Mouse (Mus musculus) stomach, embryonic 16.5 days (tissue): ENCODE measurements around the gene Mdm2. TPM values are rescaled to one million over a fixed set of nuclear protein-coding genes. Genes with fewer than 3 reads are reported as not detected.
"Not testable (repeated sequence)": the region's sequence is repeated elsewhere in the genome, so short reads cannot be mapped to it uniquely, and the experiment has no call there.

Source experiments
- ATAC-seq: fragments of 200-750 bp; cut with Nextera tagmentation; 2 replicates; pipeline ENCODE4 v1.8.0; 2017; ENCODE audit warnings: moderate number of reproducible peaks, moderate TSS enrichment; ENCODE audit not compliant: insufficient read depth, low FRiP score
- H3K27ac ChIP-seq: fragments of 300-500 bp; sonication (generic); 2 replicates; pipeline ENCODE4 v1.5.1; 2014; ENCODE audit warnings: low read length
- H3K27me3 ChIP-seq: fragments of 300-500 bp; sonication (generic); 2 replicates; pipeline ENCODE4 v1.6.1; 2014; ENCODE audit warnings: low read length, control low read depth, mixed read lengths; ENCODE audit not compliant: control insufficient read depth, insufficient read depth
- H3K36me3 ChIP-seq: fragments of 300-500 bp; sonication (generic); 2 replicates; pipeline ENCODE4 v1.6.1; 2014; ENCODE audit warnings: low read length; ENCODE audit not compliant: control insufficient read depth, insufficient read depth
- H3K4me1 ChIP-seq: fragments of 300-500 bp; sonication (generic); 2 replicates; pipeline ENCODE4 v1.6.1; 2014; ENCODE audit warnings: low read length, control low read depth, mixed read lengths; ENCODE audit not compliant: control insufficient read depth, insufficient read depth
- H3K4me2 ChIP-seq: fragments of 300-500 bp; sonication (generic); 2 replicates; pipeline ENCODE4 v1.6.1; 2014; ENCODE audit warnings: low read depth, low read length, mixed read lengths
- H3K4me3 ChIP-seq: fragments of 300-500 bp; sonication (generic); replicated peaks from 2 replicates; pipeline ENCODE4 v1.5.1; 2014; ENCODE audit warnings: mild to moderate bottlenecking, low read length
- H3K9ac ChIP-seq: fragments of 300-500 bp; sonication (generic); 2 replicates; pipeline ENCODE4 v1.6.1; 2014; ENCODE audit warnings: low read length
- H3K9me3 ChIP-seq: fragments of 300-500 bp; sonication (generic); replicated peaks from 2 replicates; pipeline ENCODE4 v1.6.1; 2016; ENCODE audit warnings: low read length, control low read depth; ENCODE audit not compliant: control insufficient read depth
- WGBS: fragments of 180-500 bp; shearing (Covaris S2); extraction: QIAGEN DNeasy Blood & Tissue Kit; methylation state at CpG from one replicate; pipeline ENCODE4 v1.1.7; 2014; 5-methylcytosine and 5-hydroxymethylcytosine counted together
- polyA plus RNA-seq: library from polyadenylated mRNA; unstranded; fragments of >200 nt; fragmentation: Nextera tagmentation; extraction: Ambion mirVana; gene quantifications from 2 replicates; pipeline ENCODE4 v1.2.1, GENCODE M21; 2015

The Mdm2 gene
- polyA plus RNA-seq, 1 experiment from 2014 or later = 39.9 TPM

DNA sequence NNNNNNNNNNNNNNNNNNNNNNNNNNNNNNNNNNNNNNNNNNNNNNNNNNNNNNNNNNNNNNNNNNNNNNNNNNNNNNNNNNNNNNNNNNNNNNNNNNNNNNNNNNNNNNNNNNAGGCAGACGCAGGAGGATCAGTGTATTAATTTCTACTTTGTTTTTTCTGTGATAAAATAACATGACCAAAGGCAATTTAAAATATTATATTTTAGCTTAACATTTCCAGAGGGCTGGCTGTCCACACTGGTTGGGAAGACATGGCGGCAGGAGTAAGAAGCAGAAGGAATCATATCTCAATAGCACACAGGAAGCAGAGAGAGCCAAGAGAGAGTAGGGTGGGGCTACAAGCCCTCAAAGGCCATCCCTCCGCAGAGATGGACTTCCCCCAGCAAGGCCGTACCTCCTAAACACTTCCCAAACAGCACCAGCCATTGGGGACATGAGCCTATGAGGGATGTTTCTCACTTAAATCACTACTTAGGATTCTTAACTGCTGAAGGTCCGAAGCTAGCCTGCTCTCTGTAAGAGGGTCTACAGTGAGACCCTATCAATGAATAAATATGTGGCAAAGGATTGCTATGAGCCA, 13.7 kb upstream of the Mdm2 start:
- no peaks in the 10 kb centered on the region for H3K27me3 ChIP-seq
- no peak overlapping the region for H3K4me2 ChIP-seq
- H3K9ac ChIP-seq = no peak overlapping the region
- 79% methylated on average over 5 of the region's 5 CpGs for WGBS
- ATAC-seq = no peak
- H3K36me3 ChIP-seq = no peaks in the 10 kb centered on the region
- no peak overlapping the region for H3K4me3 ChIP-seq
- H3K4me1 ChIP-seq = no peaks in the 10 kb centered on the region
- H3K27ac ChIP-seq = no peak overlapping the region
- H3K9me3 ChIP-seq = no peaks in the 10 kb centered on the region

- no peak overlapping the region for H3K4me3 ChIP-seq
- H3K27me3 ChIP-seq = no peaks in the 10 kb centered on the region
- 0 out of 2 replicates have a peak overlapping the region, but pooled peaks have one; percentile 6 for H3K27ac ChIP-seq
- no peak for ATAC-seq
- H3K9me3 ChIP-seq = no peaks in the 10 kb centered on the region
- no peaks in the 10 kb centered on the region for H3K36me3 ChIP-seq
- H3K4me2 ChIP-seq = no peak overlapping the region; the same call in 1 of the 2 replicates
- WGBS = 55% methylated on average over 19 of the region's 19 CpGs
- H3K9ac ChIP-seq = no peak overlapping the region
- peaks cover 3% of the 10 kb centered on the region; the same call in 1 of the 2 replicates for H3K4me1 ChIP-seq
Observed at GRCm38 (mm10) chr10:117718161-117719119, 7.9 kb upstream of the Mdm2 start.

GRCm38 (mm10) chr10:117717583-117717982, 7.0 kb upstream of the Mdm2 start:
- Histone ChIP-seq H3K9me3 (no peaks in the 10 kb centered on the region), H3K36me3 (no peaks in the 10 kb centered on the region), H3K4me2 (no peak overlapping the region; the same call in 1 of the 2 replicates), H3K4me3 (no peak overlapping the region), H3K9ac (no peak overlapping the region), H3K27me3 (no peaks in the 10 kb centered on the region), H3K27ac (0 out of 2 replicates have a peak overlapping the region, but pooled peaks have one; percentile 6), H3K4me1 (peaks cover 3% of the 10 kb centered on the region; the same call in 1 of the 2 replicates)
- ATAC-seq = peak; percentile 37; the same call in 1 of the 2 replicates
- 4% methylated on average over 4 of the region's 4 CpGs for WGBS

DNA sequence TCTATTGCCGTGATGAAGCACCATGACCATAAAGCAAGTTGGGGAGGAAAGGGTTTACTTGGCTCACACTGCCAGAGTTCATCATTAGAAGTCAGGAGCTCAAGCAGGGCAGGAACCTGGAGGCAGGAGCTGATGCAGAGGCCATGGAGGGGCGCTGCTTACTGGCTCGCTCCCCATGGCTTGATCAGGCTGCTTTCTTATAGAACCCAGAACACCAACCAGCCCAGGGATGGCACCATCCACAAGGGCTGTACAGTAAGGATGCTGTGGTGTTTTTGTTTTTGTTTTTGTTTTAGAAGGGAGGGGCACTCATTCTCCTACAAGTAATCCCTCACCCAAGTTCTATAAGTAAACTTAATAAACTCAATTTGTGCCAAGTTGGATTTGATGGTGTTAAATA, 6.1 kb upstream of the Mdm2 start:
- no peak overlapping the region for H3K4me3 ChIP-seq
- no peak for ATAC-seq

DNA sequence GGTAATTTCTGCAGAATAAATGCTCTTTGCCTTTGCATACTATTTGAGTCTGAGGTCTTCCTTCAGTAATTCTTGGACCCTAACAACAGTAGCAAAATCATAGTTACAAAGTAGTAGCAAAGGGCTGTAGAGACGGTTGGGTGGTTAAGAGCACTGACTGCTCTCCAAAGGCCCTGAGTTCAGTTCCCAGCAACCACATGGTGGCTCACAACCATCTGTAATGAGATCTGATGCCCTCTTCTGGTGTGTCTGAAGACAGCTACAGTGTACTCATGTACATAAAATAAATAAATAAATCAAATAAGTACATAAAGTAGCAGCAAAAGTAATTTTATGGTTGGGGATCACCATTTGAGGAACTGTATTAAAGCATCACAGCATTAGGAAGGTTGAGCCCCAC, 5.1 kb upstream of the Mdm2 start:
- 85% methylated on average over 1 of the region's 1 CpGs for WGBS
- H3K27me3 ChIP-seq, H3K4me2 ChIP-seq, H3K9me3 ChIP-seq, ATAC-seq, H3K36me3 ChIP-seq, H3K4me3 ChIP-seq, H3K9ac ChIP-seq, H3K27ac ChIP-seq, H3K4me1 ChIP-seq: not testable (repeated sequence)

More for the DNA sequence above, 6.1 kb upstream of the Mdm2 start:
- Histone ChIP-seq H3K4me1 (peaks cover 3% of the 10 kb centered on the region; the same call in 1 of the 2 replicates), H3K9ac (no peak overlapping the region), H3K4me2 (no peak overlapping the region), H3K36me3 (no peaks in the 10 kb centered on the region), H3K27me3 (no peaks in the 10 kb centered on the region), H3K27ac (no peak overlapping the region), H3K9me3 (no peaks in the 10 kb centered on the region)
- whole genome bisulfite sequencing = 85% methylated on average over 3 of the region's 3 CpGs

DNA sequence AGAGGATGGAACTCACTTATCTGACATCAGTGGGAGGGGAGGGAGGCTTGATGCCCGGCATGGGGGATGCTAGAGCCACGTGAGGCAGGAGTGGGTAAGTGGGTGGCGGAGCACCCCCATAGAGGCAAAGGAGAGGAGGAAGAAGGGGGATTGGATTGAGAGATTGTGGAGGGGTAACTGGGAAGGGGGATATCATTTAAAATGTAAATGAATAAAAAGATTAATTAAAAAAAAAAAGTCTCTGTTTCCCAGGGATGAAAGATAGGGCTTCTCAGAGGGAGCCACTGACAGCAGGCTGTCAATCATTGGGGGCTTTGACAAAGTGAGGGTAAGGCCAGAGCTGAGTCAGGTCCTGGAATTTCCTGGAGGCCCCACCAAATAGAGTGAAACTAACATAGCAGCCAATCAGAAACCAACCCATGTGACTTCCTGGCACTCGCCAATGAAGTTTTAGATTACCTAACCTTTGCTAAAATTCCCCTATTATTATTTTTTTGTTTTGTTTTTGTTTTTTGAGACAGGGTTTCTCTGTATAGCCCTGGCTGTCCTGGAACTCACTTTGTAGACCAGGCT, 4.5 kb upstream of the Mdm2 start:
- H3K27me3 ChIP-seq = no peaks in the 10 kb centered on the region
- H3K9ac ChIP-seq = no peak overlapping the region
- H3K4me2 ChIP-seq = no peak overlapping the region
- no peak for ATAC-seq
- H3K27ac ChIP-seq = no peak overlapping the region
- H3K36me3 ChIP-seq = no peaks in the 10 kb centered on the region
- peaks cover 3% of the 10 kb centered on the region; the same call in 1 of the 2 replicates for H3K4me1 ChIP-seq
- 73% methylated on average over 4 of the region's 4 CpGs for WGBS
- H3K4me3 ChIP-seq = no peak overlapping the region
- H3K9me3 ChIP-seq = no peaks in the 10 kb centered on the region

DNA sequence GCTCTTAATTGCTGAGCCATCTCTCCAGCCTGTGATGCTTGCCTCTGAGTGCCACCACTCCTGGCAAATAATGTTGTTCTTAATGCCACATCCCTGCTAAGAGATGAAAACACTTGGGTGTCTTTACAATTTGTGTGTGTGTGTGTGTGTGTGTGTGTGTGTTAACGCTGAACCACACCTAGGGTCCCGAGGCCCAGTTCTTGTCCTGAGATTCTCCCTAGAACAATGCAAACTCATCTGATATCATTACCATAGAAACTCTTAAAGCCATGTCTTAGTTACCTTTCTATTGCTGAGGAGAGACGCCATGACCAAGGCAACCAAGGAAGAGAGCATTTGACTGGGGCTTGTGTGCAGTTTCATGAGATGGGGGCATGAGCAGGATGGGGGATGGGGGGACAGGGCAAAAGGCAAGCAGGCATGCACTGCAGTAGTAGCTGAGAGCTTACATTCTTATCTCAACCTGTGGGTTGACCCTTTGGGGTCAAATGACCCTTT, 3.5 kb upstream of the Mdm2 start:
- H3K27me3 ChIP-seq = no peaks in the 10 kb centered on the region
- H3K36me3 ChIP-seq = no peaks in the 10 kb centered on the region
- H3K27ac ChIP-seq = no peak overlapping the region
- peaks cover 5% of the 10 kb centered on the region for H3K4me1 ChIP-seq
- 81% methylated on average over 3 of the region's 3 CpGs for WGBS
- H3K4me3 ChIP-seq = no peak overlapping the region
- H3K9me3 ChIP-seq = no peaks in the 10 kb centered on the region
- no peak overlapping the region for H3K9ac ChIP-seq
- H3K4me2 ChIP-seq = no peak overlapping the region
- no peak for ATAC-seq

DNA sequence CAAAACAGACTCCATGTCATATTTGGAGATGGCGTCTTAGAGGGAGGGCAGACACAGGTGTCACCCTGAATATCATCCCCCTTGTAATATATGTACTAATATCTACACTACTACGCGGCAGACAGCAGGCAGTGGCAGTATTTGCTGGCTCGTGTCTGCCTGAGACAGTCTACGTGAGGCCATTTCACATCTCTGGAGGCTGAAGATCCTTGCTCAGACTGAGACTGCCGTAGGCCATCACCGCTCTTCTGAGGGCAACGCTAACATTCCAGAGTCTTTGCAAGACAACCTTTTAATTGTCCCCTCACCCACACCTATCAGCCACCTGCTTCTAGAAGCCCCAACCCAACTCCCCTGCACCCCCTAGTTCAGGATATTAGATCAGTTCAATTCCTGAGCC, 2.9 kb upstream of the Mdm2 start:
- no peaks in the 10 kb centered on the region for H3K27me3 ChIP-seq
- H3K36me3 ChIP-seq = no peaks in the 10 kb centered on the region
- 94% methylated on average over 8 of the region's 8 CpGs for WGBS
- no peak for ATAC-seq
- no peaks in the 10 kb centered on the region for H3K9me3 ChIP-seq
- H3K4me1 ChIP-seq = peaks cover 10% of the 10 kb centered on the region
- H3K4me2 ChIP-seq = no peak overlapping the region
- H3K4me3 ChIP-seq = no peak overlapping the region
- H3K9ac ChIP-seq = no peak overlapping the region
- H3K27ac ChIP-seq = no peak overlapping the region

DNA sequence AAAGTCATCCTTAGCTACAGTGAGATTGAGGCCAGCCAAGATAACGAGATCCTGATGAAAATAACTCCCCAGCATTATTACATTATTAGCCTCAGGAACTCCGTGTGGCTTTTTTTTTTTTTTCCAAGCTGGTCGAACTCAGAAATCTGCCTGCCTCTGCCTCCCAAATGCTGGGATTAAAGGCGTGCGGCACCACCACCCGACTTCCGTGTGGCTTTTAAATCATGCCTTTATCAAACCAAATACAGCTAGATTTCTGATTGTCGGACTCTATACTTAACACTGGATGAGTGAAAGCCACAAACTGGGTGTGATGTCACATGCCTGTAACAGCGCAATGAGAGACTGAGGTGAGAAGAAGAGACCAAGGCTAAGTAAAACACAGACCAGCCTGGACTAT, 2.3 kb upstream of the Mdm2 start:
- 94% methylated on average over 9 of the region's 9 CpGs for WGBS
- Histone ChIP-seq H3K4me3 (no peak overlapping the region), H3K27ac (no peak overlapping the region), H3K4me2 (no peak overlapping the region), H3K9me3 (no peaks in the 10 kb centered on the region), H3K4me1 (peaks cover 10% of the 10 kb centered on the region), H3K9ac (no peak overlapping the region), H3K36me3 (no peaks in the 10 kb centered on the region), H3K27me3 (no peaks in the 10 kb centered on the region)
- ATAC-seq = no peak
